ENCODE assay signal across 8 mouse cellular contexts in the genomic region with DNA sequence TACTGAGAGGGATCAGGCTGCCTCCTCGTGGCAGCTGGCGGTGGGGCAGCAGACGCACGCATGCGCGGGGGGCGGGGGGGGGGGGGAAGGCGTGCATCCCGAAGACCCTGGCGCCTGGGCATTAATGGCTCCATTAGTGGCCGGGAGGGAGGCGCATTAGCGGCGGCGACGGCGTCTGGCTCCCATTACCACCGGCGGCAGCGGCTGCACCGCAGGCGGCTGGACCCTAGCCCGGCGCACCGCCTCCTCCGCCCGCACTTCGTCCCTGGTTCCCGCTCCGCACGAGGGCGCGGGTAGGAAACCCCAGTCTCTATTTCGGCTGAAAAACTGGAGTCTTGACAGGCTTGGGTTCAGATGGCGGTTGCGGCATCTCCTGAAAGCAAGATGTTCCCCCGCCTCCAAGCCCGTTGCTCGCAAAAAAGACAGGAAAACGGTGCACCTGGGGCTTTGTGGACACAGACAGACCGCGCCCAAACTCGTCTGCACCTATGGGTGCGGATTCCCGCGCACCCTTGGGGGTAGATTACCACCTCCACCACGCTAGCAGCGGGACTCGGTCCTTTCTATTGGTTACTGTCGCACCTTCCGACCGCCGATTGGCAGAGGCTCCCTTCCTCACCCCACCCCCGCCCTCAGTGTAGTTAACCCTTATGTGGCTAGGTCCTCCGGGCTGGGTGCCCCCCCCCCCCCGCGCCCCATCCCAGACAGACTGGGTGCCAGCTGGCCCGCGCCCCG. TPM values are rescaled to one million over a fixed set of nuclear protein-coding genes. Genes with fewer than 3 reads are reported as not detected.
DNase-seq lines count a peak whose midpoint lies in the region; ATAC-seq and TF ChIP-seq lines count a peak whose summit lies in the region.

No protein-coding gene starts in this region.

- H3K9me3 ChIP-seq in hindbrain, embryonic 12.5 days (replicated peaks), result no peaks in the 10 kb centered on the region
- no peaks in the 10 kb centered on the region for H3K9me3 ChIP-seq in lung, postnatal 0 days (ENCODE audit: low read length)

- H3K4me2 ChIP-seq in hindbrain, embryonic 12.5 days (replicated peaks), result peak overlapping the region; percentile 91
- peak overlapping the region; percentile 92 for H3K4me2 ChIP-seq in lung, postnatal 0 days (replicated peaks; ENCODE audit: low read depth, low read length)

- H3K4me1 ChIP-seq in cerebellum, adult 2 months (ENCODE audit: control insufficient read depth, insufficient read depth, low read length), result peaks cover 32% of the 10 kb centered on the region
- H3K4me1 ChIP-seq in hindbrain, embryonic 12.5 days, result peaks cover 67% of the 10 kb centered on the region
- peaks cover 35% of the 10 kb centered on the region for H3K4me1 ChIP-seq in lung, postnatal 0 days (ENCODE audit: insufficient read depth, low read depth, low read length)
- peaks cover 66% of the 10 kb centered on the region for H3K4me1 ChIP-seq in thymus, adult 2 months (replicated peaks; ENCODE audit: control insufficient read depth, insufficient read depth, low read length)

- peak overlapping the region; percentile 90 for H3K4me3 ChIP-seq in cerebellum, adult 2 months (replicated peaks; ENCODE audit: insufficient read depth, low read depth, low read length)
- peak overlapping the region; percentile 60 for H3K4me3 ChIP-seq in hindbrain, embryonic 12.5 days
- peak overlapping the region; percentile 63 for H3K4me3 ChIP-seq in lung, postnatal 0 days (ENCODE audit: low read depth, low read length)
- H3K4me3 ChIP-seq in thymus, adult 2 months (ENCODE audit: control insufficient read depth, insufficient read depth, low read length), result peak overlapping the region; percentile 64

- under 1% methylated on average over 59 of the region's 60 CpGs for WGBS in cerebellum, adult 2 months
- WGBS in hindbrain, embryonic 12.5 days, result under 1% methylated on average over 48 of the region's 60 CpGs
- under 1% methylated on average over 51 of the region's 60 CpGs for WGBS in lung, postnatal 0 days
- under 1% methylated on average over 59 of the region's 60 CpGs for WGBS in thymus, adult 2 months

- H3K27ac ChIP-seq in cerebellum, adult 2 months (ENCODE audit: insufficient read depth, low read length), result peak overlapping the region; percentile 99
- peak overlapping the region; percentile 99 for H3K27ac ChIP-seq in hindbrain, embryonic 12.5 days
- H3K27ac ChIP-seq in lung, postnatal 0 days (ENCODE audit: low read length), result peak overlapping the region; percentile 96
- H3K27ac ChIP-seq in thymus, adult 2 months (ENCODE audit: control insufficient read depth, insufficient read depth, low read length), result peak overlapping the region; percentile 90

- peak; percentile 65 for TF ChIP-seq CTCF in cerebellum, adult 2 months (IDR thresholded peaks at IDR 0.05; ENCODE audit: borderline replicate concordance, insufficient read depth, low read depth, low read length)
- peak; percentile 74 for TF ChIP-seq CTCF in lung, postnatal 0 days (IDR thresholded peaks at IDR 0.05)
- TF ChIP-seq CTCF in thymus, adult 2 months (IDR thresholded peaks at IDR 0.05; ENCODE audit: borderline replicate concordance, control insufficient read depth, extremely low read depth, insufficient read depth, low read length, poor library complexity), result no peak

- TF ChIP-seq POLR2A in cerebellum, adult 2 months (IDR thresholded peaks at IDR 0.05; ENCODE audit: borderline replicate concordance, insufficient read depth, low read length), result peak; percentile 53; the same call in 1 of the 2 replicates
- TF ChIP-seq POLR2A in thymus, adult 2 months (IDR thresholded peaks at IDR 0.05; ENCODE audit: control insufficient read depth, extremely low read depth, insufficient read depth, low read length, poor library complexity), result peak; percentile 82; the same call in 1 of the 2 replicates

- peaks cover 8% of the 10 kb centered on the region for H3K36me3 ChIP-seq in hindbrain, embryonic 12.5 days
- no peaks in the 10 kb centered on the region for H3K36me3 ChIP-seq in lung, postnatal 0 days (ENCODE audit: insufficient read depth, low read length)
- no peaks in the 10 kb centered on the region for H3K36me3 ChIP-seq in thymus, adult 2 months (ENCODE audit: control insufficient read depth, insufficient read depth, low read length)

- H3K27me3 ChIP-seq in cerebellum, adult 2 months (ENCODE audit: control insufficient read depth, insufficient read depth, low read length), result no peaks in the 10 kb centered on the region
- H3K27me3 ChIP-seq in hindbrain, embryonic 12.5 days, result no peaks in the 10 kb centered on the region
- no peaks in the 10 kb centered on the region for H3K27me3 ChIP-seq in lung, postnatal 0 days (replicated peaks; ENCODE audit: insufficient read depth, low read length)
- no peaks in the 10 kb centered on the region for H3K27me3 ChIP-seq in thymus, adult 2 months (ENCODE audit: control insufficient read depth, insufficient read depth, low read length)

- H3K9ac ChIP-seq in hindbrain, embryonic 12.5 days, result peak overlapping the region; percentile 86
- H3K9ac ChIP-seq in lung, postnatal 0 days (replicated peaks; ENCODE audit: low read depth), result peak overlapping the region; percentile 51; the same call in 1 of the 2 replicates

- peak; percentile 11 for ATAC-seq in frontal cortex, adult (ENCODE audit: low TSS enrichment)
- ATAC-seq in hindbrain, embryonic 12.5 days (ENCODE audit: low FRiP score), result peak; percentile 72
- ATAC-seq in lung, postnatal 0 days, result peak; percentile 60

- DNase-seq in MEL-GATA-1-ER (ENCODE audit: extremely low read depth, low read depth), result peak; percentile 92
- peak; percentile 89 to 91 for DNase-seq in cerebellum, adult 2 months
- DNase-seq in layer of hippocampus, postnatal 14 days (ENCODE audit: low spot score in 2 of 2), result peak; percentile 91 to 94
- DNase-seq in lung, postnatal 0 days (ENCODE audit: low spot score), result peak; percentile 95
- DNase-seq in ovary, postnatal 10 days (ENCODE audit: low spot score), result peak; percentile 80
- peak; percentile 90 for DNase-seq in thymus, adult 2 months

- TF ChIP-seq EP300 in lung, postnatal 0 days (IDR thresholded peaks at IDR 0.05), result no peak

RNA-seq across cellular contexts. Expression of gene Cic, which starts 11.0 kb away (rescaled TPM):
- polyA plus RNA-seq in cerebellum, adult 2 months (2012; rRNA removed), result 121 and 124 TPM in 2 replicates
- 41.1 and 42.4 TPM in 2 replicates for polyA plus RNA-seq in hindbrain, embryonic 12.5 days (2016; fragmentation: Nextera tagmentation; extraction: Ambion mirVana)
- 100 to 1,000 TPM; 209 to 228 TPM for total RNA-seq in layer of hippocampus, postnatal 14 days (2021)
- 26.5 and 31.9 TPM in 2 replicates for polyA plus RNA-seq in lung, postnatal 0 days (2015; fragmentation: Nextera tagmentation; extraction: Ambion mirVana)
- 270 and 297 TPM in 2 replicates for polyA plus RNA-seq in thymus, adult 2 months (2012; rRNA removed)

RNA-seq across cellular contexts. Expression of gene Pafah1b3, which starts 19.3 kb away (rescaled TPM):
- 41.9 and 42.6 TPM in 2 replicates for polyA plus RNA-seq in cerebellum, adult 2 months (2012; rRNA removed)
- polyA plus RNA-seq in hindbrain, embryonic 12.5 days (2016; fragmentation: Nextera tagmentation; extraction: Ambion mirVana), result 391 and 405 TPM in 2 replicates
- 10 to 100 TPM; 35.3 to 37.1 TPM for total RNA-seq in layer of hippocampus, postnatal 14 days (2021)
- 83.8 and 87.1 TPM in 2 replicates for polyA plus RNA-seq in lung, postnatal 0 days (2015; fragmentation: Nextera tagmentation; extraction: Ambion mirVana)
- 138 and 140 TPM in 2 replicates for polyA plus RNA-seq in thymus, adult 2 months (2012; rRNA removed)

RNA-seq across cellular contexts. Expression of gene Prr19, which starts 22.7 kb away (rescaled TPM):
- 0.16 and 0.20 TPM in 2 replicates for polyA plus RNA-seq in cerebellum, adult 2 months (2012; rRNA removed)
- polyA plus RNA-seq in hindbrain, embryonic 12.5 days (2016; fragmentation: Nextera tagmentation; extraction: Ambion mirVana), result 0.87 and 1.1 TPM in 2 replicates
- total RNA-seq in layer of hippocampus, postnatal 14 days (2021), result not detected
- not detected in 2 replicates for polyA plus RNA-seq in lung, postnatal 0 days (2015; fragmentation: Nextera tagmentation; extraction: Ambion mirVana)
- polyA plus RNA-seq in thymus, adult 2 months (2012; rRNA removed), result 0.08 TPM in 1 of 2 replicates, not detected in the other

RNA-seq across cellular contexts. Expression of gene Tmem145, which starts 27.4 kb away (rescaled TPM):
- polyA plus RNA-seq in cerebellum, adult 2 months (2012; rRNA removed), result 226 and 246 TPM in 2 replicates
- polyA plus RNA-seq in hindbrain, embryonic 12.5 days (2016; fragmentation: Nextera tagmentation; extraction: Ambion mirVana), result 24.3 and 25.9 TPM in 2 replicates
- 10 to 100 TPM; 43.2 to 46.9 TPM for total RNA-seq in layer of hippocampus, postnatal 14 days (2021)
- 0.08 TPM in 1 of 2 replicates, not detected in the other for polyA plus RNA-seq in lung, postnatal 0 days (2015; fragmentation: Nextera tagmentation; extraction: Ambion mirVana)
- polyA plus RNA-seq in thymus, adult 2 months (2012; rRNA removed), result 0.08 and 0.13 TPM in 2 replicates

RNA-seq across cellular contexts. Expression of gene Erf, which starts 27.9 kb away (rescaled TPM):
- polyA plus RNA-seq in cerebellum, adult 2 months (2012; rRNA removed), result 14.3 and 14.8 TPM in 2 replicates
- polyA plus RNA-seq in hindbrain, embryonic 12.5 days (2016; fragmentation: Nextera tagmentation; extraction: Ambion mirVana), result 10.4 and 13.6 TPM in 2 replicates
- total RNA-seq in layer of hippocampus, postnatal 14 days (2021), result 10 to 100 TPM; 41.0 to 47.2 TPM
- 8.7 and 10.3 TPM in 2 replicates for polyA plus RNA-seq in lung, postnatal 0 days (2015; fragmentation: Nextera tagmentation; extraction: Ambion mirVana)
- polyA plus RNA-seq in thymus, adult 2 months (2012; rRNA removed), result 59.4 and 60.4 TPM in 2 replicates

Comparison
In these comparisons a context has a peak if more than half of its experiments do, and no peak if none do; other contexts are left out.
1. Peak in every context shown above with its lines: DNase-seq, ATAC-seq, H3K4me3 ChIP-seq and H3K27ac ChIP-seq.
2. ATAC-seq: peak in every context shown above with its lines; median percentile 72 in hindbrain, embryonic 12.5 days; 60 in lung, postnatal 0 days; 11 in frontal cortex, adult.